Mouse (Mus musculus) kidney, adult 11 months (tissue): ENCODE measurements at regions not wholly inside any gene's neighbourhood (a gene's known extent, or its start where the extent isn't known, plus 50 kb on each side); places are given as distances from the start of the nearest gene placed in this dataset.

ENCODE experiments used
- DNase-seq: peaks from one replicate; pipeline ENCODE4 v3.0.0; 2022

GRCm38 (mm10) chr3:52640250-52641147, 372.4 kb downstream of the Foxo1 start:
- DNase-seq, result no peak

GRCm38 (mm10) chr3:52638816-52639215, 370.7 kb downstream of the Foxo1 start:
- no peak for DNase-seq

- DNase-seq, result no peak
Observed at GRCm38 (mm10) chr3:52634353-52634752, 366.2 kb downstream of the Foxo1 start.

GRCm38 (mm10) chr3:52633491-52634100, 365.5 kb downstream of the Foxo1 start:
- DNase-seq, result no peak

GRCm38 (mm10) chr3:52632635-52633034, 364.5 kb downstream of the Foxo1 start:
- DNase-seq, result no peak

GRCm38 (mm10) chr3:52630209-52630608, 362.1 kb downstream of the Foxo1 start:
- no peak for DNase-seq

GRCm38 (mm10) chr3:52625125-52625524, 357.0 kb downstream of the Foxo1 start:
- no peak for DNase-seq

GRCm38 (mm10) chr3:52622530-52622929, 354.4 kb downstream of the Foxo1 start:
- DNase-seq, result peak; percentile 52

- DNase-seq, result no peak
Observed at GRCm38 (mm10) chr3:52621936-52622335, 353.8 kb downstream of the Foxo1 start.

- no peak for DNase-seq
Observed at GRCm38 (mm10) chr3:52618925-52619224, 350.7 kb downstream of the Foxo1 start.

GRCm38 (mm10) chr3:52618212-52618924, 350.2 kb downstream of the Foxo1 start:
- DNase-seq, result no peak

GRCm38 (mm10) chr3:52617413-52618149, 349.4 kb downstream of the Foxo1 start:
- peak; percentile 74 for DNase-seq

GRCm38 (mm10) chr3:52611881-52612280, 343.7 kb downstream of the Foxo1 start:
- no peak for DNase-seq

GRCm38 (mm10) chr3:52610466-52610865, 342.3 kb downstream of the Foxo1 start:
- DNase-seq, result no peak

GRCm38 (mm10) chr3:52608086-52608426, 339.9 kb downstream of the Foxo1 start:
- DNase-seq, result no peak

GRCm38 (mm10) chr3:52607379-52608085, 339.4 kb downstream of the Foxo1 start:
- DNase-seq, result no peak

GRCm38 (mm10) chr3:52605261-52605771, 337.2 kb downstream of the Foxo1 start:
- DNase-seq, result peak; percentile 59

GRCm38 (mm10) chr3:52603244-52603704, 335.1 kb downstream of the Foxo1 start:
- no peak for DNase-seq

GRCm38 (mm10) chr3:52601011-52601745, 333.0 kb downstream of the Foxo1 start:
- peak; percentile 55 for DNase-seq

- DNase-seq, result no peak
Observed at GRCm38 (mm10) chr3:52600581-52600980, 332.4 kb downstream of the Foxo1 start.

- DNase-seq, result no peak
Observed at GRCm38 (mm10) chr3:52600146-52600545, 332.0 kb downstream of the Foxo1 start.
